Mouse (Mus musculus) stomach, embryonic 14.5 days (tissue): ENCODE results near the gene Aaas. TPM values are rescaled to one million over a fixed set of nuclear protein-coding genes. Genes with fewer than 3 reads are reported as not detected.

ENCODE experiments used
- ATAC-seq: fragments of 200-750 bp; cut with Nextera tagmentation; 2 replicates; pipeline ENCODE4 v1.8.0; 2017; ENCODE audit warnings: low read depth, moderate TSS enrichment; ENCODE audit not compliant: insufficient number of reproducible peaks, insufficient read depth, low FRiP score
- H3K27ac ChIP-seq: fragments of 300-500 bp; sonication (generic); 2 replicates; pipeline ENCODE4 v1.5.1; 2014; ENCODE audit warnings: mild to moderate bottlenecking, low read length, moderate library complexity, mixed read lengths
- H3K27me3 ChIP-seq: fragments of 300-500 bp; sonication (generic); 2 replicates; pipeline ENCODE4 v1.6.1; 2014; ENCODE audit warnings: low read length, control low read depth, mixed read lengths; ENCODE audit not compliant: control insufficient read depth, insufficient read depth
- H3K36me3 ChIP-seq: fragments of 300-500 bp; sonication (generic); 2 replicates; pipeline ENCODE4 v1.6.1; 2014; ENCODE audit warnings: mild to moderate bottlenecking, control low read depth, low read length, moderate library complexity, mixed read lengths; ENCODE audit not compliant: control insufficient read depth, insufficient read depth
- H3K4me1 ChIP-seq: fragments of 300-500 bp; sonication (generic); 2 replicates; pipeline ENCODE4 v1.6.1; 2014; ENCODE audit warnings: low read length, control low read depth, mixed read lengths; ENCODE audit not compliant: control insufficient read depth, insufficient read depth
- H3K4me2 ChIP-seq: fragments of 300-500 bp; sonication (generic); replicated peaks from 2 replicates; pipeline ENCODE4 v1.6.1; 2014; ENCODE audit warnings: low read depth, low read length, control low read depth
- H3K4me3 ChIP-seq: fragments of 300-500 bp; sonication (generic); 2 replicates; pipeline ENCODE4 v1.5.1; 2014; ENCODE audit warnings: low read depth, low read length, control low read depth
- H3K9ac ChIP-seq: fragments of 300-500 bp; sonication (generic); replicated peaks from 2 replicates; pipeline ENCODE4 v1.6.1; 2014; ENCODE audit warnings: low read depth, mild to moderate bottlenecking, control low read depth, low read length, moderate library complexity, mixed read lengths
- H3K9me3 ChIP-seq: fragments of 300-500 bp; sonication (generic); 2 replicates; pipeline ENCODE4 v1.6.1; 2016; ENCODE audit warnings: low read depth, low read length, control low read depth; ENCODE audit not compliant: control insufficient read depth
- WGBS: fragments of 180-500 bp; shearing (Covaris S2); extraction: QIAGEN DNeasy Blood & Tissue Kit; methylation state at CpG from one replicate; pipeline ENCODE4 v1.1.7; 2014; 5-methylcytosine and 5-hydroxymethylcytosine counted together
- polyA plus RNA-seq: library from polyadenylated mRNA; unstranded; fragments of >200 nt; fragmentation: Nextera tagmentation; extraction: Ambion mirVana; gene quantifications from 2 replicates; pipeline ENCODE4 v1.2.1, GENCODE M21; 2014

Aaas gene
- polyA plus RNA-seq, 1 experiment from 2014 or later, result 68.4 TPM

DNA sequence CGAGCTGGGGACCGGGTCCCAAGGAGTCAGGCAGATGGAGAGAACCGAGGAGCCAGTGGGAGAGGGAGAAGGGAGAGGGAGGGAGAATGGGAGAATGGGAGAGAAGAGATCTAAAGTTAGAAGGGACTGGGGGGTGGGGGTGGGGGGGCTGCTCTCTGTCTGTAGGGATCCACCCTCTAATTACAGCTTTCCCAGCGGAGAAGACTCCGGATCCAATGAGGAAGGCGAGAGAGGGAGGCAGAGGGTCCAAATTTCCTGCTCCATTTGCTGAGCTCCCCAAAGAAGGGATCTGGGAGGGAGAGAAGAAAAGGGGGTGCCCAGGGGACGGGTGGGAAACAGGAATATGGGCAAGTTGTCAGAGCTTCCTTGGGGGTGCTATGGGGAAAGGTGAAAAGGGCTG, 15.7 kb upstream of the Aaas start:
- Histone ChIP-seq H3K27ac (no peak overlapping the region), H3K4me3 (peak overlapping the region; percentile 22; the same call in 1 of the 2 replicates), H3K36me3 (no peaks in the 10 kb centered on the region), H3K4me1 (peaks cover 30% of the 10 kb centered on the region), H3K9me3 (no peaks in the 10 kb centered on the region), H3K27me3 (no peaks in the 10 kb centered on the region), H3K9ac (0 out of 2 replicates have a peak overlapping the region, but pooled peaks have one; percentile 14), H3K4me2 (peak overlapping the region; percentile 46)
- WGBS, result 16% methylated on average over 7 of the region's 7 CpGs
- no peak for ATAC-seq

DNA sequence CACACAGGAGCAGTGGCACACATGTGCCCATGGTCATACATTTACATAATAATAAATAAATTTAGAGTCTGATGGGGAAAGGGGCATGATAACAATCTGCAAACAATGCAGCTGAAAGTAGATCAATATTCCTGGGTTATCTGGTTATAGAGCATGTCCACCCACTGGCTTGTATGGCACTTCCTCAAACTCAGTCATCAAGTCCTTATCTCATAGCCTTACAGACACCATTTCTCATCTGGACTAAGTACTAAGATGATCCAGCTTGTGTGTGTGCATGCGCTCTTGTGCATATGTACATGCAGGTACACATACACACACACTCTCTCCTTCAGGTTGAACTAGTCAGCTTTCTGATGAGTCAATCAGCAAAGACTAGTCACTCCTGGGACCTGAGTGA, 14.1 kb upstream of the Aaas start:
- H3K4me3 ChIP-seq, result no peak overlapping the region
- H3K4me1 ChIP-seq, result peaks cover 17% of the 10 kb centered on the region
- no peak overlapping the region for H3K4me2 ChIP-seq
- H3K36me3 ChIP-seq, result no peaks in the 10 kb centered on the region
- WGBS, result 89% methylated on average over 1 of the region's 1 CpGs
- H3K27ac ChIP-seq, result no peak overlapping the region
- H3K9me3 ChIP-seq, result no peaks in the 10 kb centered on the region
- ATAC-seq, result no peak
- no peak overlapping the region for H3K9ac ChIP-seq
- H3K27me3 ChIP-seq, result no peaks in the 10 kb centered on the region

DNA sequence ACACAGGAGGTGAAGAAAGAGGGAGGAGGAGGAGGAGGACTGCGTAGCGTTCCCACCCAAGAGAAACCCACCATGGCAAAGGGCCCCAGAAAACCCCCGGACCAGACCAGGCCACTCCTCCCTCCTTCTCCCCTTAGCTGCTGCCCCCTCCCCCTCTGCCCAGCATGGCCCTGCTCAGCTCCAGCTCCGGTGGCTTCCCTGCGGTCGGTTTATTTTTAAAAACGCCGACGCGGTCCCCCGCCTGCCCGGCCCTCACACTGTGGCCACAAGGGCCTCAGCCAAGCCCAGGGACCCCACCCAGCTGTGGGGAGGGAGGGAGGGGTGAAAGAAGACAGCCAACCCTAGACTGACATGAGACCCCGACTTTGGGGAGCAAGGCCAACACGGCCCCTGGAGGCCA, 12.1 kb upstream of the Aaas start:
- H3K9ac ChIP-seq, result 0 out of 2 replicates have a peak overlapping the region, but pooled peaks have one; percentile 18
- WGBS, result 12% methylated on average over 14 of the region's 14 CpGs
- H3K9me3 ChIP-seq, result no peaks in the 10 kb centered on the region

DNA sequence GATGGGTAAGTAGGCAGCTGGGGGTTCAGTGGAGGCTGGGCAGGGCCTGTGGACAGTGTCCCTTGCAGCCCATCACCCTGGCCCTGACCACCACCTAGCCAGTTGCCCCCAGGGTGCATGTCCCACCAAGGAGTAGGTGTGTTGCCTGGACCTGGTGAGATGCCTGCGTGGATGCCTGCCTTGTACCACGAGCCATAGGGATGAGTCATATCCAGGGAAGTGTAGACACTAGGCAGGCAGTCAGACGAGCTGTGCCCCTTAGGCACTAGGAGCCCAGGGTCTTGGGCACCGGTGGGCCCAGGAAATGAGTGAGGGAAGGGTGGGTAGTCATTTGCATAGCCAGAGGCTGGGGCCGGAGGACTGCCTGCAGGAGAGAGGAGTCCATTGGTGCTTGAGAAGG, 8.3 kb upstream of the Aaas start:
- Histone ChIP-seq H3K27ac (no peak overlapping the region), H3K9me3 (no peaks in the 10 kb centered on the region), H3K4me2 (no peak overlapping the region), H3K4me3 (no peak overlapping the region), H3K36me3 (no peaks in the 10 kb centered on the region), H3K9ac (no peak overlapping the region), H3K4me1 (peaks cover 19% of the 10 kb centered on the region), H3K27me3 (0 out of 2 replicates have a peak, but pooled peaks cover 7% of the 10 kb centered on the region)
- 33% methylated on average over 5 of the region's 5 CpGs for WGBS
- ATAC-seq, result no peak; the same call in 1 of the 2 replicates

More for the DNA sequence above, 12.1 kb upstream of the Aaas start:
- H3K27me3 ChIP-seq, result 0 out of 2 replicates have a peak, but pooled peaks cover 7% of the 10 kb centered on the region
- peak overlapping the region; percentile 40 for H3K4me2 ChIP-seq
- H3K36me3 ChIP-seq, result no peaks in the 10 kb centered on the region
- peak overlapping the region; percentile 63 for H3K27ac ChIP-seq
- peak overlapping the region; percentile 9 for H3K4me3 ChIP-seq
- ATAC-seq, result no peak
- H3K4me1 ChIP-seq, result peaks cover 24% of the 10 kb centered on the region

DNA sequence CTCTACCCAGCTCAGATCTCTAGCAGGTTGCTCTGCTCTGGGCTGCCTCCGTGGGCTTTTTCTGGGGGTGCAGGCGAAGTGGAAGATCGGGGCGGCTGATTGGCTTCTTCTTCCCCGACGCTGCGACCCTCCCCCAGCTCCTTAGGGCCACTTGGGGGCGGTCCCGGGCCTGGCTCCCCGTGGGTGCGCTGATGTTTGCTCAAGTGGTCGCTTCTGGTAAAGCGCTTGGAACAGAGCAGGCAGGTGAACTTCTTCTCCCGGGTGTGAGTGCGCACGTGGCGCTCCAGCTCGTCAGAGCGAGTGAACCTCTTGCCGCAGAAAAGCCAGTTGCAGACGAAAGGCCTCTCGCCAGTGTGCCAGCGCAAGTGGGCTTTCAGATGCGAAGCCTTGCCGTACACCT, 7.6 kb upstream of the Aaas start:
- Histone ChIP-seq H3K9me3 (no peaks in the 10 kb centered on the region), H3K4me1 (peaks cover 19% of the 10 kb centered on the region), H3K27me3 (0 out of 2 replicates have a peak, but pooled peaks cover 7% of the 10 kb centered on the region), H3K4me2 (peak overlapping the region; percentile 32), H3K9ac (no peak overlapping the region), H3K36me3 (no peaks in the 10 kb centered on the region), H3K4me3 (peak overlapping the region; percentile 4; the same call in 1 of the 2 replicates), H3K27ac (no peak overlapping the region)
- no peak for ATAC-seq
- 3% methylated on average over 25 of the region's 25 CpGs for WGBS

DNA sequence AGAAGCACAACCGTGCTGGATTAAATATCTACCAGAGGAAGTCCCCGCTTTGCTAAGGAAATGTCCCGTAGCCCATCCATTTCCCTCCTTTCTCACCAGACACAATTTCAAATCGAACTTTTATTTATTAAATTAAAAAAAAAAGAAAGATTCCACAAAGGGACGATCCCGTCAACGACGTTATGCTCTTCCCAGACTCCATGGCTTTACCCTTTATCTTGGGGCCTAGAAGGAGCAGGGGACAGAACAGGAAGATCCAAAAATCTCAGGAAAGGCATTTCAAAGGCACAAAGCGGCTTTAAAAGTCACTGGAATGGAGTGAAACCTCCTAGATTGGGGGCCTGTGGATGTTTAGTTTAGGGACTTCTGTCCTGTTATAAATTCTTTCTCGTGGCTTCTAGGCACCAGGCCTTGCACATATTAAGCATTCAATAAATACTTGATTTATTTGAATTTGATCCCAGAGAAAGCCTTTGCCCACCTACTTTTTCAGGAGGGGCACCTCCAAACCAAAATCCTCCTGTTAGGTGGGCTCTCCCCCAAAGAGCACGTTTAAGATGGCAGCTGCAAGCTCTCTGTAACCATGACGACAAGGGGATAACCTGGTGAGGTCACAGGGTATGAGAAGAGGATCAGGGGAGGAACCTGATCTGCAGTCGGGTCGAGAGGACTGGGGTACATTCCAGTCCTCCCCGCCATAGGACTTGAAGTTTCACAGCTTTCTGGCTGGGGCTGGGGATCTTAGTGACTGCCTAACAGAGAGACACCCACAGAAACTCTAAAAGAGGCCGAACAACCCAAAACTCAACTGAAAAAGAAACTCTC, 6.1 kb upstream of the Aaas start:
- Histone ChIP-seq H3K4me3 (peak overlapping the region; percentile 53; the same call in 1 of the 2 replicates), H3K27ac (peak overlapping the region; percentile 80; the same call in 1 of the 2 replicates), H3K36me3 (no peaks in the 10 kb centered on the region), H3K4me2 (peak overlapping the region; percentile 96), H3K9ac (no peak overlapping the region), H3K4me1 (peaks cover 8% of the 10 kb centered on the region; the same call in 1 of the 2 replicates), H3K9me3 (no peaks in the 10 kb centered on the region), H3K27me3 (0 out of 2 replicates have a peak, but pooled peaks cover 7% of the 10 kb centered on the region)
- WGBS, result 44% methylated on average over 16 of the region's 16 CpGs
- ATAC-seq, result no peak

DNA sequence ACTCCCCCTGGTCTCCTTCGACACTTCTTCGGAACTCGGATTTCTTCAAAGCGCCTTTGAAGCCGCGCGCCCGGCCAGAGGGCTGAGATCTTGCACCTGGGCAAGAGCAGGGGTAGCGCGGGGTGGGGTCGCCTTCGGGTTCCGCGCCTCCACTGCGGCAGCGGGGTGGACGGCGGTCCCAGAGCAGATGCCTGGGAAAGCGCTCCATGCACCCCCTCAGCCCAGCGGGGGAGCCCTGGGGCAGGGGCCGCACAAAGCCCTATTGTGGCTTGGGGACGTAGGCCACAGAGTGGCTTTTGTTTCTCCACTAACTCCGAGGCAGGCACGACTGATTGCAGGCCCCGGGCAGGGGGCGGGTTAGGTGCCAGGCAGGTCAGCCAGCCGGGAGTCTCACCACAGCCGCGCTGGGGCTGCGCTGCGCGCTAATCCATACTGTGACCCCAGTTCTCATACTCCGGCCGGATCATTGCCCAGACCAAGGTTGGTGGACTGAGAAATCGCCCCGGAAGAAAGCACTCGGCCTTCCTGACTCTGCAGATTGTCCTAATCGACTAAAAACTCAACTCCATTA, 5.4 kb upstream of the Aaas start:
- Histone ChIP-seq H3K27me3 (0 out of 2 replicates have a peak, but pooled peaks cover 7% of the 10 kb centered on the region), H3K9me3 (no peaks in the 10 kb centered on the region), H3K9ac (peak overlapping the region; percentile 53), H3K36me3 (no peaks in the 10 kb centered on the region), H3K4me2 (peak overlapping the region; percentile 96), H3K4me1 (peaks cover 11% of the 10 kb centered on the region; the same call in 1 of the 2 replicates), H3K27ac (peak overlapping the region; percentile 80), H3K4me3 (peak overlapping the region; percentile 53)
- 3% methylated on average over 38 of the region's 38 CpGs for WGBS
- peak; percentile 29; the same call in 1 of the 2 replicates for ATAC-seq

DNA sequence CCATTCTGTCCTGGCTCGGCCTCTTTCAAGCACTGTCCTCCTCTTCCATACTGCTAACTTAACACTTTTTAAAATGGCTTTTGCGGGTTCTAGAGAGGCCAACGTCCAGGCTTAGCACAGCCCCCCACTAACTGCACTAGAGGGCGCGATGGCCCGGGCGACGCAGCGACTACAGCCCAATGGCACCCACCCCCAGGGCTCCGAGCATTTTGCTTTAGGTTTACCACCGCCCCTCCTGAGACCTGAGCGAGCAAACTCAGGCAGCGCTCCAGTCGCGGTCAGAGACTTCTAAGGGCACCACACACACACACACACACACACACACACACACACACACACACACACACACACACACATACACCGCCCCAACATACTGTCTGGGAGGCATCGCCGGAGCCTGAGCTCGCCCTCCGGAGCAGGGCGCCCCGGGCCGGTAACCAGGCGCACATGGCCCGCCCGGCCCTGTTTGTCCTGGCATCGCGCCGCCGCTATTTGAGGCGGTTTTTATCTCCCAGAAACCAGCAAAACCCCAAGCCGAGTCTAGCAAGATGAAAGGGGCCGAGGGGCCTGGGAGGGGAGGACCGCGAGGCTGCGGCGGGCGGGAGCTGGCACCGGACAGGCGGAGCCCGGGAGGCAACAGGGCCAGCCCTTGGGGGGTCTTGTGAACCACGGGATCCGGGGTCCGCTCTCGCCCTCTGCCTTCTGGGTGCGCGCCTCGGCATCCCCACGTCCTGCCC, 4.7 kb upstream of the Aaas start:
- Histone ChIP-seq H3K9me3 (no peaks in the 10 kb centered on the region), H3K4me2 (peak overlapping the region; percentile 96), H3K27me3 (0 out of 2 replicates have a peak, but pooled peaks cover 7% of the 10 kb centered on the region), H3K9ac (peak overlapping the region; percentile 53), H3K27ac (peak overlapping the region; percentile 80), H3K4me3 (peak overlapping the region; percentile 53), H3K36me3 (no peaks in the 10 kb centered on the region), H3K4me1 (peaks cover 11% of the 10 kb centered on the region; the same call in 1 of the 2 replicates)
- under 1% methylated on average over 47 of the region's 49 CpGs for WGBS
- ATAC-seq, result peak; percentile 40; the same call in 1 of the 2 replicates
